Mouse (Mus musculus) MEL (cell line): Measurements from ENCODE around the gene Pdcd2.

Source experiments
- CHD1 ChIP-seq: IDR thresholded peaks from 2 replicates; pipeline ENCODE4 v1.6.1; 2012; ENCODE audit warnings: low read depth, mild to moderate bottlenecking, inconsistent platforms, low read length, improper control_type of control experiment
- CHD2 ChIP-seq: IDR thresholded peaks from 2 replicates; pipeline ENCODE4 v1.6.1; 2011; ENCODE audit warnings: low read length, improper control_type of control experiment
- CTCF ChIP-seq, 3 experiments: IDR thresholded peaks in 2 of 3; conservative IDR thresholded peaks in 1 of 3; 2 replicates each; pipeline ENCODE4 v1.5.1; 2011 to 2012; ENCODE audit warnings: low read length in 3 of 3, low read depth in 2 of 3, mild to moderate bottlenecking in 2 of 3, improper control_type of control experiment in 1 of 3, inconsistent platforms in 1 of 3, mixed read lengths in 1 of 3, moderate library complexity in 1 of 3; ENCODE audit not compliant: control insufficient read depth in 1 of 3, insufficient read depth in 1 of 3, poor library complexity in 1 of 3, severe bottlenecking in 1 of 3
- E2F4 ChIP-seq: IDR thresholded peaks from 2 replicates; pipeline ENCODE4 v1.6.1; 2011; ENCODE audit warnings: low read depth, low read length, improper control_type of control experiment, borderline replicate concordance
- GABPA ChIP-seq: IDR thresholded peaks from 2 replicates; pipeline ENCODE4 v1.6.1; 2012; ENCODE audit warnings: low read depth, mild to moderate bottlenecking, inconsistent platforms, low read length, improper control_type of control experiment, moderate library complexity
- GATA1 ChIP-seq: IDR thresholded peaks from 2 replicates; pipeline ENCODE4 v1.6.1; 2011; ENCODE audit warnings: low read depth, low read length, improper control_type of control experiment
- POLR2A ChIP-seq, 2 experiments: IDR thresholded peaks; 2 replicates each; pipeline ENCODE4 v1.6.1; 2011 to 2012; ENCODE audit warnings: low read length in 2 of 2, mild to moderate bottlenecking in 2 of 2, control low read depth in 1 of 2, improper control_type of control experiment in 1 of 2, low read depth in 1 of 2, moderate library complexity in 1 of 2; ENCODE audit not compliant: control insufficient read depth in 1 of 2, insufficient read depth in 1 of 2, poor library complexity in 1 of 2
- TBP ChIP-seq: IDR thresholded peaks from 2 replicates; pipeline ENCODE4 v1.8.0; 2011; ENCODE audit warnings: low read depth, low read length, improper control_type of control experiment
- USF1 ChIP-seq: IDR thresholded peaks from 2 replicates; pipeline ENCODE4 v1.6.1; 2014; ENCODE audit warnings: low read depth, mild to moderate bottlenecking, inconsistent platforms, low read length, improper control_type of control experiment, moderate library complexity

GRCm38 (mm10) chr17:15526986-15527810 lies at the start of gene Pdcd2:
- TF ChIP-seq CTCF (IDR thresholded peaks at IDR 0.05 in 2 of 3, conservative IDR thresholded peaks at IDR 0.05 in 1 of 3; ENCODE audit: control insufficient read depth in 1 of 3, insufficient read depth in 1 of 3, low read depth in 2 of 3, low read length in 3 of 3, poor library complexity in 1 of 3, severe bottlenecking in 1 of 3) (no peak; a peak in 1 of 6 replicates), CHD2 (no peak), TBP (peak; percentile 96), USF1 (peak; percentile 96), POLR2A (IDR thresholded peaks at IDR 0.05; ENCODE audit: control insufficient read depth in 1 of 2, insufficient read depth in 1 of 2, low read depth in 1 of 2, low read length in 2 of 2, poor library complexity in 1 of 2) (peak; percentile 95 to 96), GATA1 (peak; percentile 28; the same call in 1 of the 2 replicates), CHD1 (no peak), E2F4 (no peak), GABPA (no peak)
